Mouse (Mus musculus) limb, embryonic 14.5 days (tissue): ENCODE data around the gene Ly6g6f. TPM values are rescaled to one million over a fixed set of nuclear protein-coding genes. Genes with fewer than 3 reads are reported as not detected.
A peak's percentile ranks its signal among the peaks of the same experiment; 100 is the strongest.
"Not testable (repeated sequence)": the region's sequence is repeated elsewhere in the genome, so short reads cannot be mapped to it uniquely, and the experiment has no call there.

Source experiments
- ATAC-seq: fragments of 200-750 bp; cut with Nextera tagmentation; 2 replicates; pipeline ENCODE4 v1.8.0; 2017; ENCODE audit warnings: low read depth, moderate number of reproducible peaks, moderate TSS enrichment; ENCODE audit not compliant: low FRiP score
- DNase-seq: peaks from one replicate; pipeline ENCODE4 v3.0.0-alpha.2; 2015; ENCODE audit warnings: low spot score
- H3K27ac ChIP-seq: fragments of 300-500 bp; sonication (generic); replicated peaks from 2 replicates; pipeline ENCODE4 v1.5.1; 2014; ENCODE audit warnings: low read depth, mild to moderate bottlenecking, low read length, moderate library complexity, mixed read lengths
- H3K27me3 ChIP-seq: fragments of 300-500 bp; sonication (generic); 2 replicates; pipeline ENCODE4 v1.6.1; 2014; ENCODE audit warnings: low read length, mixed read lengths; ENCODE audit not compliant: control insufficient read depth, insufficient read depth
- H3K36me3 ChIP-seq: fragments of 300-500 bp; sonication (generic); 2 replicates; pipeline ENCODE4 v1.6.1; 2014; ENCODE audit warnings: mild to moderate bottlenecking, low read length, moderate library complexity, mixed read lengths; ENCODE audit not compliant: control insufficient read depth, insufficient read depth
- H3K4me1 ChIP-seq: fragments of 300-500 bp; sonication (generic); 2 replicates; pipeline ENCODE4 v1.6.1; 2014; ENCODE audit warnings: antibody characterized with exemption, low read length, mixed read lengths; ENCODE audit not compliant: control insufficient read depth, insufficient read depth
- H3K4me2 ChIP-seq: fragments of 300-500 bp; sonication (generic); replicated peaks from 2 replicates; pipeline ENCODE4 v1.6.1; 2014; ENCODE audit warnings: low read depth, mild to moderate bottlenecking, low read length, moderate library complexity; ENCODE audit not compliant: severe bottlenecking
- H3K4me3 ChIP-seq: fragments of 300-500 bp; sonication (generic); replicated peaks from 2 replicates; pipeline ENCODE4 v1.5.1; 2014; ENCODE audit warnings: low read length
- H3K9ac ChIP-seq: fragments of 300-500 bp; sonication (generic); 2 replicates; pipeline ENCODE4 v1.6.1; 2014; ENCODE audit warnings: mild to moderate bottlenecking, low read depth, low read length, moderate library complexity; ENCODE audit not compliant: severe bottlenecking
- H3K9me3 ChIP-seq: fragments of 300-500 bp; sonication (generic); 2 replicates; pipeline ENCODE4 v1.6.1; 2016; ENCODE audit warnings: low read length; ENCODE audit not compliant: control insufficient read depth
- POLR2A ChIP-seq: fragments of 200-500 bp; IDR thresholded peaks from 2 replicates; pipeline ENCODE4 v1.8.0; 2012; ENCODE audit warnings: inconsistent platforms, mild to moderate bottlenecking, moderate library complexity, borderline replicate concordance; ENCODE audit not compliant: insufficient read depth, insufficient read length; ENCODE audit errors: extremely low read depth
- WGBS: fragments of 180-500 bp; shearing (Covaris S2); extraction: QIAGEN DNeasy Blood & Tissue Kit; methylation state at CpG from one replicate; pipeline ENCODE4 v1.1.7; 2014; 5-methylcytosine and 5-hydroxymethylcytosine counted together
- polyA plus RNA-seq, 2 experiments: library from polyadenylated mRNA; depleted of rRNA in 1 of 2; stranded (reverse) in 1 of 2; unstranded in 1 of 2; fragments of >200 nt; fragmentation: Nextera tagmentation in 1 of 2; extraction: Ambion mirVana in 1 of 2; gene quantifications; 2 replicates each; pipeline versions ENCODE4 v1.2.1 to v1.2.3; 2012 to 2014

Gene Ly6g6f
- polyA plus RNA-seq, 2 experiments: 0.14 to 0.28 TPM

DNA sequence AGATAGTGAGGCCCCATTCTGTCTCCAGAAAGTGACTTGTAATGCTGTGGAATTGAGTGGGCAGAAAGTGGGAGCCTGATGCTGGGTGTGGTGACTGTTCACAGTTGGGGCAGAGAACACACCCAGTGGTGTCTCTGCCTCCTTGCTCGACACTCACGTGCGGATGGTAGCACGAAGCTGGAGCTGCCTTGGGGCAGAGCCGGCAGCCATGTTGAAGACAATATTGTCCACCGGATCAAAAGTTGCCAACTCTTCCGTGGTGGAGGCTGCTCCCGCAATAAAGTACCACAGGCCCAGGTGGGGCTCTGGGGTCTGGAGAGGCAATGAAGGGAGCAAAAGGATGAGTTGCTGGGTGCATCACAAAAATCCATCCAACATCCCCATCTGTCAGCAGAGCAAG lies 45.6 kb upstream of the Ly6g6f start:
- no peak for TF ChIP-seq POLR2A
- WGBS: 86% methylated on average over 8 of the region's 8 CpGs
- Histone ChIP-seq H3K4me2 (no peak overlapping the region), H3K4me1 (peaks cover 11% of the 10 kb centered on the region), H3K4me3 (no peak overlapping the region), H3K27me3 (no peaks in the 10 kb centered on the region), H3K9me3 (no peaks in the 10 kb centered on the region), H3K27ac (no peak overlapping the region), H3K9ac (no peak overlapping the region), H3K36me3 (peaks cover 16% of the 10 kb centered on the region)
- ATAC-seq: no peak
- no peak for DNase-seq

DNA sequence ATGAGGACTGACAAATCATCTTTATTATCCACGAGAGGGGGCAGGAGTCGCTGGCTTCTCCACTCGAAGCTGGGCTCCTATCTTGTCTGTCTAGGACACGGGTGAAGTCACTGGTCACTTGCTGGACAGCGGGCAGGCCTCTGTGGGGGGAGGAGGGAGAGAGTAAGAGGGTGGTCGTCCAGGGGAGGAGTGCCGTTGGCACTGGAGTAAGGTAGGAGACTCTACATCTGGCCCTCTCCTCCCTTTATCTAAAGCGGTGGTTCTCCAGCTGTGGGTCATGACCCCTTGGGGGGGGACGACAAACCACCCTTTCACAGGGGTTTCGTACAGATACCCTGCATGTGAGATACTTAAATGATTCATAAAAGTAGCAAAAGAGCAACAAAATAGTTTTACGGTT lies 43.6 kb upstream of the Ly6g6f start:
- Histone ChIP-seq H3K9me3 (no peaks in the 10 kb centered on the region), H3K4me1 (peaks cover 16% of the 10 kb centered on the region), H3K27me3 (no peaks in the 10 kb centered on the region), H3K36me3 (peaks cover 20% of the 10 kb centered on the region), H3K4me2 (no peak overlapping the region), H3K4me3 (no peak overlapping the region), H3K9ac (no peak overlapping the region), H3K27ac (no peak overlapping the region)
- ATAC-seq (no peak), DNase-seq (no peak)
- no peak for TF ChIP-seq POLR2A
- WGBS: 65% methylated on average over 11 of the region's 11 CpGs

DNA sequence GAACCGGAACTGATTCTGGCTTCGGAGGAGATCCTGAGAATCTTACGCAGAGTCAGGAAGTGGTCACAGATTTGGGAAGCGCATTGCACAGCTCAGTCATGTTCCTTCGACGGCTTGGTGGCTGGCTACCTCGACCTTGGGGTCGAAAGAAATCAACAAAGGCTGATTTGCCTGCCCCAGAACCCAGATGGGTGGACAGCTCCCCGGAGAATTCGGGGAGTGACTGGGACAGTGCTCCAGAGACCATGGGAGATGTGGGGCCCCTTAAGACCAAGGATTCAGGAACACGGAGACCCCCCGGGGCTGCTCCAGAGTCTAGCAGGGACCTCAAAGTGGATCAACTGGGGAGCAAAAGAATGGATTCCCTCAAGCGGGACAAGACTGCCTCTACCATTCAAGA lies 41.6 kb upstream of the Ly6g6f start:
- Histone ChIP-seq H3K4me3 (peak overlapping the region; percentile 62), H3K4me2 (peak overlapping the region; percentile 84), H3K4me1 (peaks cover 16% of the 10 kb centered on the region), H3K9ac (peak overlapping the region; percentile 77), H3K27ac (no peak overlapping the region), H3K27me3 (no peaks in the 10 kb centered on the region), H3K9me3 (no peaks in the 10 kb centered on the region), H3K36me3 (peaks cover 25% of the 10 kb centered on the region)
- DNase-seq: no peak
- no peak for TF ChIP-seq POLR2A
- 69% methylated on average over 13 of the region's 13 CpGs for WGBS
- ATAC-seq: no peak

DNA sequence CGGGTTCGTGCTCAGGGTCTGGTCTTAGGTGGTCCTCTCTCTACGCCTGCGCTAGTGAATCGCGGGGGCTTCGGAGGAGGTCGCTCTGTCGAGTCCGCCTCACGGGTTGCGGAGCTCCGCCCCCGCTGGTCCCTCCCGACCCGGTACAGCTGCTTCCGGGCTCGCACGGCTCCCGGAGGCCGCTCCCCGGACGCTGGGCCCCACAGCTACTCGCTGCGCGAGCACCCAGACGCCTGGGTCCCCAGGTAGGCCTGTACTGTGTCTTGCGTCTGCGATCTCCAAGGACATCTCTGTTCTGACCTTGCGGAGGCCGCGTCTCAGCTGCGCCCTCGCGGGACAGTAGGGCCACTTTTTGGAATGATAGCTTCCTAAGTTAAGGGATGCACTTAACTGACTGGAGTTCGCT lies 40.8 kb upstream of the Ly6g6f start, which contains the start of gene D17H6S53E:
Gene D17H6S53E, plus strand, starts transcription at position 168 of the 406 bp plus-strand sequence.
- peak; percentile 62; the same call in 1 of the 2 replicates for TF ChIP-seq POLR2A
- peaks cover 25% of the 10 kb centered on the region for H3K36me3 ChIP-seq
- no peaks in the 10 kb centered on the region for H3K9me3 ChIP-seq
- peaks cover 16% of the 10 kb centered on the region for H3K4me1 ChIP-seq
- H3K27ac ChIP-seq: peak within 1 kb of the TSS; percentile 74
- H3K4me3 ChIP-seq: peak within 1 kb of the TSS; percentile 62
- WGBS: under 1% methylated on average over 24 of the region's 36 CpGs
- no peaks in the 10 kb centered on the region for H3K27me3 ChIP-seq
- peak; percentile 60 for ATAC-seq
- peak within 1 kb of the TSS; percentile 84 for H3K4me2 ChIP-seq
- peak; percentile 66 for DNase-seq
- peak within 1 kb of the TSS; percentile 77 for H3K9ac ChIP-seq

DNA sequence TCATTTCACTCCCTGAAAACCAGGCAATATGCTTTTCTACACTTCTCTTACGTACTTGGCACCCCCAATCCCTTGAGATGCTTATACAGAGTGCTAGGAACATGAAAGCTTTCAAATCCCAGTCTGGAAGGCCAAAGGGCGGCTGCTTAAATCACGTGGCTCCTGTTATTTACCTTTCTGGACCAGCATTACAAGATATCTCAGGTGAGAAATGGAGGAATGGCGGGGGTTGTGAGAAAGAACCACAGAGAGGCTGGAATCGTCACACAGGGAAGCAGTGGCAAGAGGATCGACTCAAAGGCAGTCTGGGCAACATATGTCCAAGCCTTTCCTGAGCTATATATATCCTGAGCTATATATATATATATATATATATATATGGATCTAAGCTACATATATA lies 40.2 kb upstream of the Ly6g6f start:
- peak overlapping the region; percentile 77 for H3K9ac ChIP-seq
- 25% methylated on average over 6 of the region's 6 CpGs for WGBS
- peaks cover 16% of the 10 kb centered on the region for H3K4me1 ChIP-seq
- ATAC-seq (no peak), DNase-seq (no peak)
- H3K36me3 ChIP-seq: peaks cover 25% of the 10 kb centered on the region
- no peak for TF ChIP-seq POLR2A
- H3K9me3 ChIP-seq: no peaks in the 10 kb centered on the region
- H3K27me3 ChIP-seq: no peaks in the 10 kb centered on the region
- H3K4me2 ChIP-seq: peak overlapping the region; percentile 84
- peak overlapping the region; percentile 74 for H3K27ac ChIP-seq
- peak overlapping the region; percentile 62 for H3K4me3 ChIP-seq

DNA sequence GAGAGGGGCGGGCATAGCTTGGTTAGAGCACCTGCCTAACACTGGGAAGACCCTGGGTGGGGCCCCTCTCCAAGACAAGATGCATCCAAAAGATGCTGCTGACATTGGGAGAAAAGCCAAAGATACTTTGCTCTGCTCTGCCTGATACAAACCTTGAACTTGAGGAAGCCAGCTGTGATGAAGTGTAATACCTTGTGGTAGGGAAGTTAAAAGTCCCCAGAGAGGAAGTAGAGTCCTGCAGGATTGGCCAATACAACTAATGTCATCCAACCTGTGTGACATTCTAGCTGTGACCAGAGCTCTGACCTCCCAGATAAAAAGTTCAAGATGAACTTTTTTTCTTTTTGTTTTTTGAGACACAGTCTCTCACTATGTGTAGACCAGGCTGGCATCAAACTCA lies 39.7 kb upstream of the Ly6g6f start:
- Histone ChIP-seq H3K4me1 (peaks cover 19% of the 10 kb centered on the region), H3K27me3 (no peaks in the 10 kb centered on the region), H3K4me3 (no peak overlapping the region; the same call in 1 of the 2 replicates), H3K4me2 (no peak overlapping the region), H3K9ac (no peak overlapping the region; the same call in 1 of the 2 replicates), H3K27ac (no peak overlapping the region), H3K9me3 (no peaks in the 10 kb centered on the region), H3K36me3 (peaks cover 20% of the 10 kb centered on the region)
- ATAC-seq: no peak
- no peak for TF ChIP-seq POLR2A
- WGBS: 90% methylated on average over 1 of the region's 1 CpGs
- no peak for DNase-seq

DNA sequence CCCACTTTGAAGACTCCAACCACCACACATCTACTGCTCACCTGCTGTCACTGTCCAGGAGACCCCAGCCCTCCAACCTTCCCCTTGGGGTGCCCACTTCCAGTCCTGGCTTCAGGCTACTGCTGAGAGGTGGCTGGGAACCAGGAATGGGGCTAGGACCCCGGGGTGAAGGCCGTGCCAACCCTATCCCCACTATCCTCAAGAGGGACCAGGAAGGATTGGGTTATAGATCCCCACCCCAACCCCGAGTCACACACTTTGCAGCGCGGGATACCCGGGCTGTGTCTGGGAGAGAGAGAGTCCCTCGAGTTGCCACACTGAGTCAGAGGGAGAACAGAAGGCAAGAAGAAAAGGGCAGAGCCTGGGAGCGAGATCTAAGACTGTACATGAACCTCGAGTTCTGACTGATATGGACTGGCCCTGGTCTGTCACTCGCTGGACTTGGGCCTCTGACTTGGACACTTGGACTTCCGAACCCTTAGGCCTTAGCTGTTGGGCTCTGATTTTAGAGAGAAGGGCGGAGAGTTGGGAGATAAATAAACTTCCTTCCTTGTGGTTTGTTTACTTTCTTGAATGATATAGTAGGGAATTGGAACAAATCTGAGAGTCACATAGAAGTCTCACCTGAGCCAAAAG lies 39.0 kb upstream of the Ly6g6f start:
- not testable (repeated sequence) for H3K4me3 ChIP-seq
- 91% methylated on average over 12 of the region's 12 CpGs for WGBS
- peaks cover 23% of the 10 kb centered on the region for H3K4me1 ChIP-seq

DNA sequence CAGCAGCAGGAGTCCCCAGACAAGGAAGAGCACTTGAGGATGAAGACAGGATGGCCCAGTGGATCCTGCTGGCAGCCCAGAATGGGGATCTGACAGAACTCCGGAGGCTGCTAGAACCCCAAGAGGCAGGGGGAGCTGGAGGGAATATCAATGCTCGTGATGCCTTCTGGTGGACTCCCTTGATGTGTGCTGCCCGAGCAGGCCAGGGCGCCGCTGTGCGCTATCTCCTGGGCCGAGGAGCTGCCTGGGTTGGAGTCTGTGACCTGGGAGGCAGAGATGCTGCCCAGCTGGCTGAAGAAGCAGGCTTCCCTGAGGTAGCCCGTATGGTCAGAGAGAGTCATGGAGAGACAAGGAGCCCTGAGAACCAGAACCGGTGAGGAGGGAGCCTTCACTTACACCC lies 37.9 kb upstream of the Ly6g6f start:
- WGBS: 94% methylated on average over 9 of the region's 9 CpGs
- not testable (repeated sequence) for ATAC-seq, H3K4me2 ChIP-seq

More for the DNA sequence above, 39.0 kb upstream of the Ly6g6f start:
- not testable (repeated sequence) for H3K9me3 ChIP-seq, ATAC-seq, H3K27me3 ChIP-seq, DNase-seq, H3K4me2 ChIP-seq, H3K9ac ChIP-seq, H3K27ac ChIP-seq
- H3K36me3 ChIP-seq: peaks cover 26% of the 10 kb centered on the region

More for the DNA sequence above, 37.9 kb upstream of the Ly6g6f start:
- H3K27ac ChIP-seq, H3K27me3 ChIP-seq, H3K9me3 ChIP-seq, DNase-seq, H3K9ac ChIP-seq, H3K4me3 ChIP-seq: not testable (repeated sequence)
- Histone ChIP-seq H3K4me1 (peaks cover 23% of the 10 kb centered on the region), H3K36me3 (peaks cover 30% of the 10 kb centered on the region)
